Comparison of ENCODE assay signal across 12 mouse cellular contexts in genomic region chr1:125441251-125441650, GRCm38 (mm10). TPM values are rescaled to one million over a fixed set of nuclear protein-coding genes. Genes with fewer than 3 reads are reported as not detected.
DNase-seq lines count a peak whose midpoint lies in the region; ATAC-seq and TF ChIP-seq lines count a peak whose summit lies in the region.
"Had no signal": no experiment of that assay in that cellular context is flagged by ENCODE, and none has a peak within 500 bp of the region (broad histone marks: within the 10 kb centered on the region; RNA-seq: fewer than 3 reads in every experiment).

No protein-coding gene starts in this region.

- H3K4me1 ChIP-seq in lung, embryonic 15.5 days: peaks cover 17% of the 10 kb centered on the region; the same call in 1 of the 2 replicates
- peaks cover 41% of the 10 kb centered on the region for H3K4me1 ChIP-seq in bone marrow macrophage, adult 2 months (ENCODE audit: control insufficient read depth, insufficient read depth, low read length)
- H3K4me1 ChIP-seq in liver, embryonic 16.5 days (ENCODE audit: control insufficient read depth, low read depth, low read length): peaks cover 3% of the 10 kb centered on the region
- peaks cover 8% of the 10 kb centered on the region; the same call in 1 of the 2 replicates for H3K4me1 ChIP-seq in stomach, embryonic 16.5 days (ENCODE audit: control insufficient read depth, insufficient read depth, low read length)
- H3K4me1 ChIP-seq: embryonic facial prominence, embryonic 12.5 days; midbrain, embryonic 12.5 days had no signal

- no peak overlapping the region for H3K4me3 ChIP-seq in lung, embryonic 15.5 days
- H3K4me3 ChIP-seq in bone marrow macrophage, adult 2 months (ENCODE audit: insufficient read depth, low read length): no peak overlapping the region
- H3K4me3 ChIP-seq in liver, embryonic 16.5 days (ENCODE audit: low read depth, low read length): no peak overlapping the region
- H3K4me3 ChIP-seq in stomach, embryonic 16.5 days (replicated peaks; ENCODE audit: low read length): no peak overlapping the region
- H3K4me3 ChIP-seq: embryonic facial prominence, embryonic 12.5 days; midbrain, embryonic 12.5 days had no signal

- 67% methylated on average over 6 of the region's 6 CpGs for WGBS in lung, embryonic 15.5 days
- WGBS in liver, embryonic 16.5 days (ENCODE audit: insufficient replicate concordance): 39% methylated on average over 6 of the region's 6 CpGs
- 75% methylated on average over 6 of the region's 6 CpGs for WGBS in stomach, embryonic 16.5 days

- H3K27me3 ChIP-seq in lung, embryonic 15.5 days: no peaks in the 10 kb centered on the region
- H3K27me3 ChIP-seq in liver, embryonic 16.5 days (ENCODE audit: control insufficient read depth, insufficient read depth, low read depth, low read length): no peaks in the 10 kb centered on the region
- H3K27me3 ChIP-seq in stomach, embryonic 16.5 days (ENCODE audit: control insufficient read depth, insufficient read depth, low read length): no peaks in the 10 kb centered on the region
- H3K27me3 ChIP-seq: embryonic facial prominence, embryonic 12.5 days; midbrain, embryonic 12.5 days had no signal

- TF ChIP-seq POLR2A in bone marrow macrophage, adult 2 months (IDR thresholded peaks at IDR 0.05; ENCODE audit: borderline replicate concordance, low read depth, low read length): no peak

- no peaks in the 10 kb centered on the region for H3K9me3 ChIP-seq in lung, embryonic 15.5 days
- no peaks in the 10 kb centered on the region for H3K9me3 ChIP-seq in liver, embryonic 16.5 days (replicated peaks; ENCODE audit: control insufficient read depth, low read length)
- H3K9me3 ChIP-seq in stomach, embryonic 16.5 days (replicated peaks; ENCODE audit: control insufficient read depth, low read length): no peaks in the 10 kb centered on the region
- H3K9me3 ChIP-seq: embryonic facial prominence, embryonic 12.5 days; midbrain, embryonic 12.5 days had no signal

- H3K36me3 ChIP-seq in lung, embryonic 15.5 days: no peaks in the 10 kb centered on the region
- no peaks in the 10 kb centered on the region for H3K36me3 ChIP-seq in liver, embryonic 16.5 days (ENCODE audit: control insufficient read depth, insufficient read depth)
- H3K36me3 ChIP-seq in stomach, embryonic 16.5 days (ENCODE audit: control insufficient read depth, insufficient read depth, low read length): no peaks in the 10 kb centered on the region
- H3K36me3 ChIP-seq: embryonic facial prominence, embryonic 12.5 days; midbrain, embryonic 12.5 days had no signal

- peak overlapping the region; percentile 17; the same call in 1 of the 2 replicates for H3K4me2 ChIP-seq in lung, embryonic 15.5 days
- no peak overlapping the region for H3K4me2 ChIP-seq in liver, embryonic 16.5 days (ENCODE audit: low read depth, low read length)
- no peak overlapping the region for H3K4me2 ChIP-seq in stomach, embryonic 16.5 days (ENCODE audit: low read depth, low read length)
- H3K4me2 ChIP-seq: embryonic facial prominence, embryonic 12.5 days; midbrain, embryonic 12.5 days had no signal

- no peak for TF ChIP-seq CTCF in bone marrow macrophage, adult 2 months (IDR thresholded peaks at IDR 0.05; ENCODE audit: low read depth, low read length)

- no peak for DNase-seq in lung, postnatal 10 days
- DNase-seq in adrenal gland, postnatal 36 days: no peak
- no peak for DNase-seq in frontal cortex, postnatal 36 days (ENCODE audit: low spot score in 2 of 2)
- DNase-seq in adrenal gland, postnatal 25 days: no peak
- DNase-seq: cerebellum, adult 11 months; heart, postnatal 10 days had no signal

- peak overlapping the region; percentile 43; the same call in 1 of the 2 replicates for H3K27ac ChIP-seq in lung, embryonic 15.5 days
- peak overlapping the region; percentile 81 for H3K27ac ChIP-seq in bone marrow macrophage, adult 2 months (ENCODE audit: insufficient read depth, low read depth, low read length)
- peak overlapping the region; percentile 26; the same call in 1 of the 2 replicates for H3K27ac ChIP-seq in liver, embryonic 16.5 days (ENCODE audit: low read length)
- H3K27ac ChIP-seq in stomach, embryonic 16.5 days (ENCODE audit: low read length): peak overlapping the region; percentile 70
- H3K27ac ChIP-seq: embryonic facial prominence, embryonic 12.5 days; midbrain, embryonic 12.5 days had no signal

- ATAC-seq in lung, embryonic 15.5 days (ENCODE audit: borderline replicate concordance, extremely low read depth, low FRiP score, low TSS enrichment): no peak
- ATAC-seq in liver, embryonic 16.5 days (ENCODE audit: low read depth): no peak
- ATAC-seq in stomach, embryonic 16.5 days (ENCODE audit: insufficient read depth, low FRiP score): no peak

- H3K9ac ChIP-seq in lung, embryonic 15.5 days: no peak overlapping the region
- H3K9ac ChIP-seq in liver, embryonic 16.5 days (ENCODE audit: low read depth, low read length): no peak overlapping the region
- 0 out of 2 replicates have a peak overlapping the region, but pooled peaks have one; percentile 26 for H3K9ac ChIP-seq in stomach, embryonic 16.5 days (ENCODE audit: low read length)
- H3K9ac ChIP-seq: embryonic facial prominence, embryonic 12.5 days; midbrain, embryonic 12.5 days had no signal

RNA-seq across cellular contexts. Expression of gene Actr3, which starts 5.7 kb away (rescaled TPM):
- 335 and 337 TPM in 2 replicates for polyA plus RNA-seq in lung, embryonic 15.5 days (2015; fragmentation: Nextera tagmentation; extraction: Ambion mirVana)
- 624 and 643 TPM in 2 replicates for polyA plus RNA-seq in bone marrow macrophage, adult 2 months (2012; ENCODE audit: insufficient read depth, insufficient read length, missing spikeins)
- polyA plus RNA-seq in liver, embryonic 16.5 days (2015; fragmentation: Nextera tagmentation; extraction: Ambion mirVana): 123 and 126 TPM in 2 replicates
- 356 and 390 TPM in 2 replicates for polyA plus RNA-seq in stomach, embryonic 16.5 days (2015; fragmentation: Nextera tagmentation; extraction: Ambion mirVana)
- total RNA-seq in adrenal gland, postnatal 36 days (2021): 100 to 1,000 TPM; 143 to 176 TPM
- total RNA-seq in adrenal gland, postnatal 25 days (2021): 133 and 164 TPM in 2 replicates

Comparison
In these comparisons a context has a peak if more than half of its experiments do, and no peak if none do; other contexts are left out.
1. H3K27ac ChIP-seq: peak in every context shown above with its lines; median percentile 81 in bone marrow macrophage, adult 2 months; 70 in stomach, embryonic 16.5 days; 43 in lung, embryonic 15.5 days; 26 in liver, embryonic 16.5 days.